Mouse (Mus musculus) splenic B cell, adult 2 months (primary cell): ENCODE results near the gene Pccb.
A peak's percentile ranks its signal among the peaks of the same experiment; 100 is the strongest.

ENCODE experiments used
- DNase-seq: peaks from one replicate; pipeline ENCODE4 v3.0.0-alpha.2; 2011; ENCODE audit warnings: low read depth, low spot score
- H3K27me3 ChIP-seq: 2 replicates; pipeline ENCODE4 v1.6.1; 2012; ENCODE audit warnings: mild to moderate bottlenecking, low read length, moderate library complexity, mixed read lengths; ENCODE audit not compliant: control insufficient read depth, poor library complexity, insufficient read depth, severe bottlenecking
- H3K36me3 ChIP-seq: 2 replicates; pipeline ENCODE4 v1.6.1; 2012; ENCODE audit warnings: mild to moderate bottlenecking, low read length, moderate library complexity, mixed read lengths; ENCODE audit not compliant: control insufficient read depth, poor library complexity, insufficient read depth, severe bottlenecking

The Pccb gene

GRCm38 (mm10) chr9:101034448-101035098, at the start of gene Pccb:
TSS of gene Pccb (minus strand) at chr9:101034898.
- DNase-seq, result peak; percentile 99
- Histone ChIP-seq H3K36me3 (no peaks in the 10 kb centered on the region), H3K27me3 (no peaks in the 10 kb centered on the region)

- DNase-seq, result no peak
- Histone ChIP-seq H3K27me3 (no peaks in the 10 kb centered on the region), H3K36me3 (peaks cover 2% of the 10 kb centered on the region; the same call in 1 of the 2 replicates)
Observed at GRCm38 (mm10) chr9:101083728-101084127, 49.0 kb upstream of the Pccb start.

- Histone ChIP-seq H3K27me3 (no peaks in the 10 kb centered on the region), H3K36me3 (peaks cover 2% of the 10 kb centered on the region; the same call in 1 of the 2 replicates)
- DNase-seq, result no peak
Observed at GRCm38 (mm10) chr9:101080046-101080685, 45.5 kb upstream of the Pccb start.

DNA sequence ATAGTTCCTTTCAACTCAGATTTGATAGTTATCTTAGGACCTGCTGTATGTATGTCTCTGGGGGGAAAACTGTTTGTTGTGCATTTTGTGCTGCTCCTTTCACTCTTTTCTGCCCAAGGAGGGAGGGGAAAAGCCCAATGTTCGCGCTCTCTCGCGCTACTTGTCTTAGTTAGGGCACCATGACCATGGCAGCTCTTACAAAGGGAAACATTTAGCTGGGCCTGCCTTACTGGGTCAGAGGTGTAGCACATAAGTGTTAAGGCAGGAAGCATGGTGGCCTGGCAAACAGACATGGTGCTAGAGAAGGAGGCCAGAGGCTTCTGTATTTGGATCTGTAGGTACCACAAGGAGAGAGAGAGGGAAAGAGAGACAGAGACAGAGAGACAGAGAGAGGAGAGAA, 43.9 kb upstream of the Pccb start:
- H3K36me3 ChIP-seq, result peaks cover 2% of the 10 kb centered on the region; the same call in 1 of the 2 replicates
- peak; percentile 38 for DNase-seq
- H3K27me3 ChIP-seq, result no peaks in the 10 kb centered on the region

- DNase-seq, result no peak
- no peaks in the 10 kb centered on the region for H3K27me3 ChIP-seq
- H3K36me3 ChIP-seq, result peaks cover 2% of the 10 kb centered on the region; the same call in 1 of the 2 replicates
Observed at GRCm38 (mm10) chr9:101077486-101077885, 42.8 kb upstream of the Pccb start.

DNA sequence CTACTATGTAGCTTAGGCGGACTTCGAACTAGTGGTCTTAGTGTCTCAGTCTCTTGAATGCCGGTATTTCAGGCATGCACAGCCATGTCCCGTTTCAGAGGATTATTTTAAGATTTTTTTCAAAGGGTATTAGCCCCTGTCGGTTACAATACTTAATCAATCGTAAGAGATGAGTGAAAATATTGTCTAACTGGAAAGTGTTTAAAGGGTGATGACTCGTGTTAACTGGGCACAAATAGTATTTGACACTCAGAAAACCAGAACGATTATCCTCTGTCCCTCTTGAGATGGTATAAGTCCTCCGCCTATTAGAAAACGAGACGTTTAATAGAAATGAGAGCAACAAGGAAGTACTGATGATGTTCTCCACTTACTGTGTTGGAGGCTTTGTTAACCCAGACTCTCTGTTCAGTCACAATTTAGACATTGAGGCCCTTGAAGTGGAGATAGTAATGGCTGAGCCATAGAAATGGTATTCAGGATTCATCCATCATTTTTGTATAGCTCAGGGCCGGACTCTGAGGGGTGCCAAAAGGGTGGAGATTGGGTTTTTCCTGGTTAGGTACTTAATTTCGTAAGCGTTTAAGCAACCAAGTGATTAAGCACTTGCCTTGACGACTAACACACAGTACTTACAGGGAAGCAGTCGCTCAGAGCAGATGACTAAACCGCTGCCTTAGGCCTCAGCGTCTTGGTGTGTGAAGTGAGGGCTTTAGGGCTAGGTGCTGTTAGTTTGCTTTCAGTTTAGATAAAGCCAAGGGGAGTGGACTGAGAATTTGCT, 41.6 kb upstream of the Pccb start:
- Histone ChIP-seq H3K27me3 (no peaks in the 10 kb centered on the region), H3K36me3 (peaks cover 2% of the 10 kb centered on the region; the same call in 1 of the 2 replicates)
- DNase-seq, result peak; percentile 46

DNA sequence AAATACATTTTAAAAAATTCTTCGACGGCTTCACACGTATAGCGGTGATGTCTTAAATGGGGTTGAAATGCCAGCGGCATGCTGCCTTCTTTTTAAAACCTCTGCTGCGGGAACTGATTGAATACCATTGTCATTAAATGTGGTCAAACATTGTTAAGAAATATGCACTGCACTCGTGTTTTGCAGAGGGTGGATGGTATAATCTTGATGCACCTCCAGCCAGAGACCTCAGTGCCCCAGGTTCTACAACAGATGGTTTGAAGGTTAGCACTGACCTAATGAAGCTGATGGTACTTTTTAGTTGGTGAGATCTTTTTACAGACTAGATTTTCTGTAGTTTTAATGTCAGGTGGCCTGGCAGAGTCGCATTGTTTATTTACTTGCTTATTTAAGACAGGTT, 41.0 kb upstream of the Pccb start:
- H3K27me3 ChIP-seq, result no peaks in the 10 kb centered on the region
- no peak for DNase-seq
- H3K36me3 ChIP-seq, result no peaks in the 10 kb centered on the region; the same call in 1 of the 2 replicates

GRCm38 (mm10) chr9:101075091-101075581, 40.4 kb upstream of the Pccb start:
- Histone ChIP-seq H3K36me3 (no peaks in the 10 kb centered on the region; the same call in 1 of the 2 replicates), H3K27me3 (no peaks in the 10 kb centered on the region)
- DNase-seq, result peak; percentile 56

DNA sequence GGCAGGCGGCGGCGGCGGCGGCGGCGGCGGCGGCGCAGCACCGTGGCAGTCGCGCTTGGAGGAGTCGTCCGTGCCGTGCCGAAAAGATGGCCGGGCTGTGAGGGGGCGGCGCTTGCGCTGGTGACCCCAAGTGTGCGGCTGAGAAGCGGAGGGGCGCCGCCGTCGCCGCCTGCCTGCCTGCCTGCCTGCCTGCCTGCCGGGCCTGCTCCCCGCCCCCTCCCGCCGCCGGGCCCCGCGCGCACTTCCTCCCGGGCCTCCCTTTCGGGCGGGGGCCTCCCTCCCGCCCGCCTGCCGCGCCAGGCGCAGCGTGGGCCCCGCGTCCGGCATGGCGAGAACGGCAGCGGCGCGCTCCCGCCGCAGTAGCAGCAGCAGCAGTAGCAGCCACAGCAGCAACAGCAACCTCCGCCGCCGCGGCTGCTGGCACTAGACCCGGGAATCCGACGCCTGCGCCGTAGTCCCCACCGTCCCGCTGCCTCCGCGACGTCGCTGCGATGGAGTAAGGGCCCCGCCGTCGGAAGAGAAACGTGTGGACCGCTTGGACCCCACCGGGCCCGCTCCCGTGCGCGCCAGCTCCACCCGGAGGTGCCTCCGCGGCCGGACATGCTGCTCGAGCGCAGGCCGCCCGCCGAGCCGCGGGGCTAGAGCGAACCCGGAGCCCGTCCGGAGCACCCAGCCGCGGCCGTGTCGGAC, 39.8 kb upstream of the Pccb start:
- no peaks in the 10 kb centered on the region for H3K27me3 ChIP-seq
- peak; percentile 90 for DNase-seq
- H3K36me3 ChIP-seq, result no peaks in the 10 kb centered on the region

DNA sequence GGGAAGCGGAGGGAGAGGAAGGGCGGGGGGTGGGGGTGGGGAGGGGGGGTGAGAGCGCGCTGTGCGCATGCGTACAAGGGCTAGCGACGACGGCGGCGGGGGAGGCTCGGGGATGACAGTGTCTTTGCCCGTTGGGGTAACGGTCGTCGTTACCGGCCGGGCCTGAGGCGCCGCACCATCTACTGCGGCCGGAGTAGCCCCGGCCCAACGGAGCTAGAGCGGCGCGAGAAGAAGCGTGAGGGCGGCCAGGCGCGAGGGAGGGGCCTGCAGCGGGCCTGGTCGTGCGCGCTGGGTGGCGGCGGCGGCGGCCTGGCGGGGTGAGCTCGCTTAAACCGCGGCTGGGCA, 39.3 kb upstream of the Pccb start, which contains the start of gene Msl2:
Gene Msl2, plus strand, starts transcription at position 115 of the 345 bp plus-strand sequence.
- Histone ChIP-seq H3K27me3 (no peaks in the 10 kb centered on the region), H3K36me3 (no peaks in the 10 kb centered on the region)
- DNase-seq, result no peak

GRCm38 (mm10) chr9:101073041-101073986, 38.6 kb upstream of the Pccb start:
- peak; percentile 100 for DNase-seq
- H3K27me3 ChIP-seq, result no peaks in the 10 kb centered on the region

DNA sequence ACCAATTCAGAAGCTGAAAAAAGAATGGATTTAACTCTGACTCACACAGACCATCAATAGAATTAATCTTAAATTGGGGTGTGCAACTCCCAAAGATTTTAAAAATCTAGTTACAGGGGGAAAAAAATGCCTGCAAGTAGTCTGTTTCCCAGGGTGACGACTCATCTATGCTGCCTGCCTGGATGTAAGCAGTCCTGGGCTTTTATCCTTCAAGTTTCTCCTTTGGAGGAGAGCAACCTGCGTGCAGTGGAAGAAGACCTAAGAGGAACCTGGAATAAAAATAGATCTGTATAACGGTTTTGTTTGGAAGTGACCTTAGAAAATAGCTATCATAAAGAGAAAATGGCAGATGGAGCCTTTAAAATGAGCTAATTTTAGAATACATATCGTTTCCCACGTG, 37.8 kb upstream of the Pccb start:
- Histone ChIP-seq H3K27me3 (no peaks in the 10 kb centered on the region), H3K36me3 (no peaks in the 10 kb centered on the region)
- no peak for DNase-seq

More at GRCm38 (mm10) chr9:101073041-101073986, 38.6 kb upstream of the Pccb start:
- H3K36me3 ChIP-seq, result no peaks in the 10 kb centered on the region

DNA sequence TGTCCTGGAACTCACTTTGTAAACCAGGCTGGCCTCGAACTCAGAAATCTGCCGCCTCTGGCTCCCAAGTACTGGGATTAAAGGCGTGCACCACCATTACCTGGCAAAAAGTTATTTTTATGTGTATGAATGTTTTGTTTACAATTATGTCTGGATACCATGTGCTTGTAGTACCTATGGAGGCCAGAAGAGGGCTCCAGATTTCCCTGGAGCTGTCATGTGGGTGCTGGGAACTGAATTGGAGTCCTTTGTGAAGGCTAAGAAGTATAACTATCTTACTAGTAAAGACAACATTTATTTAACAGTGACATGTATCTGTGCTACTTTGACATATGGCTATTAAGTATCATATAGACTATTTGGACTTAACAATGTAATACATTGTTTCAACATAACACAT, 35.1 kb upstream of the Pccb start:
- DNase-seq, result peak; percentile 40
- Histone ChIP-seq H3K27me3 (no peaks in the 10 kb centered on the region), H3K36me3 (no peaks in the 10 kb centered on the region)
